Mouse (Mus musculus) embryonic facial prominence, embryonic 14.5 days (tissue): ENCODE data around the gene Ntm. TPM values are rescaled to one million over a fixed set of nuclear protein-coding genes. Genes with fewer than 3 reads are reported as not detected.

Source experiments
- ATAC-seq: fragments of 200-750 bp; cut with Nextera tagmentation; 2 replicates; pipeline ENCODE4 v1.8.0; 2017; ENCODE audit warnings: low read depth, moderate number of reproducible peaks, moderate TSS enrichment
- DNase-seq: peaks from one replicate; pipeline ENCODE4 v3.0.0-alpha.2; 2015; ENCODE audit warnings: low spot score
- H3K27ac ChIP-seq: fragments of 300-500 bp; sonication (generic); replicated peaks from 2 replicates; pipeline ENCODE4 v1.5.1; 2014; ENCODE audit warnings: low read depth, mild to moderate bottlenecking, low read length, moderate library complexity
- H3K27me3 ChIP-seq: fragments of 300-500 bp; sonication (generic); replicated peaks from 2 replicates; pipeline ENCODE4 v1.6.1; 2014; ENCODE audit warnings: low read length; ENCODE audit not compliant: control insufficient read depth, insufficient read depth
- H3K36me3 ChIP-seq: fragments of 300-500 bp; sonication (generic); 2 replicates; pipeline ENCODE4 v1.6.1; 2014; ENCODE audit warnings: low read length, mixed read lengths; ENCODE audit not compliant: control insufficient read depth, insufficient read depth
- H3K4me1 ChIP-seq: fragments of 300-500 bp; sonication (generic); 2 replicates; pipeline ENCODE4 v1.6.1; 2014; ENCODE audit warnings: antibody characterized with exemption, low read length; ENCODE audit not compliant: control insufficient read depth, insufficient read depth
- H3K4me2 ChIP-seq: fragments of 300-500 bp; sonication (generic); 2 replicates; pipeline ENCODE4 v1.6.1; 2014; ENCODE audit warnings: low read depth, mild to moderate bottlenecking, low read length, moderate library complexity, mixed read lengths
- H3K4me3 ChIP-seq: fragments of 300-500 bp; sonication (generic); 2 replicates; pipeline ENCODE4 v1.5.1; 2014; ENCODE audit warnings: low read depth, mild to moderate bottlenecking, low read length
- H3K9ac ChIP-seq: fragments of 300-500 bp; sonication (generic); 2 replicates; pipeline ENCODE4 v1.6.1; 2014; ENCODE audit warnings: low read depth, mild to moderate bottlenecking, low read length, moderate library complexity, mixed read lengths
- H3K9me3 ChIP-seq: fragments of 300-500 bp; sonication (generic); 2 replicates; pipeline ENCODE4 v1.6.1; 2016; ENCODE audit warnings: low read length; ENCODE audit not compliant: control insufficient read depth
- WGBS: fragments of 180-500 bp; shearing (Covaris S2); extraction: QIAGEN DNeasy Blood & Tissue Kit; methylation state at CpG from one replicate; pipeline ENCODE4 v1.1.7; 2014; 5-methylcytosine and 5-hydroxymethylcytosine counted together
- polyA plus RNA-seq: library from polyadenylated mRNA; unstranded; fragments of >200 nt; fragmentation: Nextera tagmentation; extraction: Ambion mirVana; gene quantifications from 2 replicates; pipeline ENCODE4 v1.2.1, GENCODE M21; 2014

Gene Ntm
- polyA plus RNA-seq, 1 experiment from 2014 or later = 28.2 TPM

GRCm38 (mm10) chr9:29610867-29611266, 352.1 kb downstream of the Ntm start:
- no peaks in the 10 kb centered on the region for H3K9me3 ChIP-seq
- H3K27me3 ChIP-seq = no peaks in the 10 kb centered on the region
- H3K4me3 ChIP-seq = no peak overlapping the region
- no peaks in the 10 kb centered on the region for H3K36me3 ChIP-seq
- H3K9ac ChIP-seq = no peak overlapping the region
- ATAC-seq = 0 out of 2 replicates have a peak, but pooled peaks have one; percentile 26
- WGBS = 51% methylated on average over 2 of the region's 2 CpGs
- no peak overlapping the region for H3K4me2 ChIP-seq
- H3K27ac ChIP-seq = no peak overlapping the region
- H3K4me1 ChIP-seq = no peaks in the 10 kb centered on the region
- DNase-seq = no peak

GRCm38 (mm10) chr9:29597665-29598064, 365.3 kb downstream of the Ntm start:
- no peak overlapping the region for H3K9ac ChIP-seq
- no peak overlapping the region for H3K27ac ChIP-seq
- H3K36me3 ChIP-seq = no peaks in the 10 kb centered on the region
- no peaks in the 10 kb centered on the region for H3K27me3 ChIP-seq
- no peak overlapping the region for H3K4me2 ChIP-seq
- DNase-seq = peak; percentile 61
- no peaks in the 10 kb centered on the region for H3K4me1 ChIP-seq
- WGBS = 26% methylated on average over 4 of the region's 4 CpGs
- no peaks in the 10 kb centered on the region for H3K9me3 ChIP-seq
- ATAC-seq = no peak
- H3K4me3 ChIP-seq = no peak overlapping the region

GRCm38 (mm10) chr9:29595321-29595720, 367.6 kb downstream of the Ntm start:
- no peaks in the 10 kb centered on the region for H3K36me3 ChIP-seq
- H3K9me3 ChIP-seq = no peaks in the 10 kb centered on the region
- H3K27ac ChIP-seq = no peak overlapping the region
- H3K4me2 ChIP-seq = no peak overlapping the region
- no peaks in the 10 kb centered on the region for H3K27me3 ChIP-seq
- H3K4me1 ChIP-seq = no peaks in the 10 kb centered on the region
- H3K4me3 ChIP-seq = no peak overlapping the region
- no peak overlapping the region for H3K9ac ChIP-seq
- 75% methylated on average over 9 of the region's 9 CpGs for WGBS
- no peak for ATAC-seq
- DNase-seq = no peak

GRCm38 (mm10) chr9:29594537-29595294, 368.2 kb downstream of the Ntm start:
- Histone ChIP-seq H3K9ac (no peak overlapping the region), H3K4me1 (no peaks in the 10 kb centered on the region), H3K27me3 (no peaks in the 10 kb centered on the region), H3K36me3 (no peaks in the 10 kb centered on the region), H3K4me2 (no peak overlapping the region), H3K4me3 (no peak overlapping the region), H3K27ac (no peak overlapping the region), H3K9me3 (no peaks in the 10 kb centered on the region)
- WGBS = 67% methylated on average over 21 of the region's 21 CpGs
- DNase-seq (no peak), ATAC-seq (no peak)

- 70% methylated on average over 5 of the region's 5 CpGs for WGBS
These were observed 375.6 kb downstream of the Ntm start for GRCm38 (mm10) chr9:29587376-29587775.

GRCm38 (mm10) chr9:29586381-29586770, 376.6 kb downstream of the Ntm start:
- no peak overlapping the region for H3K27ac ChIP-seq
- H3K27me3 ChIP-seq = no peaks in the 10 kb centered on the region
- H3K36me3 ChIP-seq = no peaks in the 10 kb centered on the region
- H3K9ac ChIP-seq = no peak overlapping the region
- H3K4me2 ChIP-seq = no peak overlapping the region
- no peaks in the 10 kb centered on the region for H3K4me1 ChIP-seq
- H3K9me3 ChIP-seq = no peaks in the 10 kb centered on the region
- no peak for ATAC-seq
- WGBS = 84% methylated on average over 10 of the region's 10 CpGs
- H3K4me3 ChIP-seq = no peak overlapping the region
- DNase-seq = no peak

More at GRCm38 (mm10) chr9:29587376-29587775, 375.6 kb downstream of the Ntm start:
- ATAC-seq = no peak
- H3K27me3 ChIP-seq = no peaks in the 10 kb centered on the region
- H3K36me3 ChIP-seq = no peaks in the 10 kb centered on the region
- H3K4me2 ChIP-seq = no peak overlapping the region
- H3K4me1 ChIP-seq = no peaks in the 10 kb centered on the region
- H3K9me3 ChIP-seq = no peaks in the 10 kb centered on the region
- DNase-seq = no peak
- no peak overlapping the region for H3K4me3 ChIP-seq
- H3K9ac ChIP-seq = no peak overlapping the region
- H3K27ac ChIP-seq = no peak overlapping the region

- 55% methylated on average over 8 of the region's 8 CpGs for WGBS
- Histone ChIP-seq H3K4me2 (no peak overlapping the region), H3K27me3 (no peaks in the 10 kb centered on the region), H3K9ac (no peak overlapping the region), H3K36me3 (no peaks in the 10 kb centered on the region), H3K4me1 (no peaks in the 10 kb centered on the region), H3K27ac (no peak overlapping the region), H3K9me3 (no peaks in the 10 kb centered on the region), H3K4me3 (no peak overlapping the region)
- ATAC-seq (no peak), DNase-seq (peak; percentile 52)
These were observed 377.1 kb downstream of the Ntm start for GRCm38 (mm10) chr9:29585746-29586380.

- Histone ChIP-seq H3K36me3 (no peaks in the 10 kb centered on the region), H3K9ac (no peak overlapping the region), H3K27me3 (no peaks in the 10 kb centered on the region), H3K4me3 (no peak overlapping the region), H3K9me3 (no peaks in the 10 kb centered on the region), H3K4me1 (no peaks in the 10 kb centered on the region), H3K4me2 (no peak overlapping the region), H3K27ac (no peak overlapping the region)
- DNase-seq = no peak
- ATAC-seq = no peak
- WGBS = 69% methylated on average over 11 of the region's 11 CpGs
These were observed 384.7 kb downstream of the Ntm start for GRCm38 (mm10) chr9:29578226-29578625.
